Mouse (Mus musculus): ENCODE data around the gene Lamb2. TPM values are rescaled to one million over a fixed set of nuclear protein-coding genes. Genes with fewer than 3 reads are reported as not detected.
A peak's percentile ranks its signal among the peaks of the same experiment; 100 is the strongest.

Lamb2 gene
- total RNA-seq (2022), result 100 to 1,000 TPM; 342 to 366 (median 351) TPM

GRCm38 (mm10) chr9:108479721-108480351 is at the start of gene Lamb2:
Lamb2 (plus strand) TSS chr9:108479736.
- DNase-seq (ENCODE audit: low spot score), result peak; percentile 95

GRCm38 (mm10) chr9:108431431-108432067 is 48.0 kb upstream of the Lamb2 start:
- DNase-seq (ENCODE audit: low spot score), result no peak

GRCm38 (mm10) chr9:108436182-108436581 is 43.4 kb upstream of the Lamb2 start, which contains the start of gene BC048562:
BC048562 (plus strand) TSS chr9:108436482.
- no peak for DNase-seq (ENCODE audit: low spot score)

- no peak for DNase-seq (ENCODE audit: low spot score)
Observed at GRCm38 (mm10) chr9:108439176-108439575, 40.4 kb upstream of the Lamb2 start.

- DNase-seq (ENCODE audit: low spot score), result no peak
Observed at GRCm38 (mm10) chr9:108440485-108440884, 39.1 kb upstream of the Lamb2 start.

- no peak for DNase-seq (ENCODE audit: low spot score)
Observed at GRCm38 (mm10) chr9:108441236-108441919, 38.2 kb upstream of the Lamb2 start.

GRCm38 (mm10) chr9:108445125-108445524 is 34.4 kb upstream of the Lamb2 start:
- no peak for DNase-seq (ENCODE audit: low spot score)

- no peak for DNase-seq (ENCODE audit: low spot score)
Observed at GRCm38 (mm10) chr9:108449860-108450259, 29.7 kb upstream of the Lamb2 start.

GRCm38 (mm10) chr9:108450292-108451169 is 29.0 kb upstream of the Lamb2 start:
- no peak for DNase-seq (ENCODE audit: low spot score)

GRCm38 (mm10) chr9:108451170-108451493 is 28.4 kb upstream of the Lamb2 start:
- no peak for DNase-seq (ENCODE audit: low spot score)

GRCm38 (mm10) chr9:108451519-108452160 is 27.9 kb upstream of the Lamb2 start:
- no peak for DNase-seq (ENCODE audit: low spot score)

GRCm38 (mm10) chr9:108452291-108452906 is 27.1 kb upstream of the Lamb2 start:
- peak; percentile 81 for DNase-seq (ENCODE audit: low spot score)

- no peak for DNase-seq (ENCODE audit: low spot score)
Observed at GRCm38 (mm10) chr9:108452911-108453310, 26.6 kb upstream of the Lamb2 start.

GRCm38 (mm10) chr9:108453458-108453857 is 26.1 kb upstream of the Lamb2 start:
- no peak for DNase-seq (ENCODE audit: low spot score)

GRCm38 (mm10) chr9:108454429-108454828 is 25.1 kb upstream of the Lamb2 start:
- no peak for DNase-seq (ENCODE audit: low spot score)

- no peak for DNase-seq (ENCODE audit: low spot score)
Observed at GRCm38 (mm10) chr9:108455747-108456571, 23.6 kb upstream of the Lamb2 start.

- no peak for DNase-seq (ENCODE audit: low spot score)
Observed at GRCm38 (mm10) chr9:108456953-108457352, 22.6 kb upstream of the Lamb2 start.

GRCm38 (mm10) chr9:108459939-108460318 is 19.6 kb upstream of the Lamb2 start:
- no peak for DNase-seq (ENCODE audit: low spot score)

- peak; percentile 86 for DNase-seq (ENCODE audit: low spot score)
Observed at GRCm38 (mm10) chr9:108460319-108461178, 19.0 kb upstream of the Lamb2 start, which contains the start of gene Ccdc71. Ccdc71 (plus strand) TSS chr9:108460527.

Measured in heart, adult 8-10 months (tissue).